Mouse (Mus musculus): ENCODE results near the gene Plagl2. TPM values are rescaled to one million over a fixed set of nuclear protein-coding genes. Genes with fewer than 3 reads are reported as not detected.
A peak's percentile ranks its signal among the peaks of the same experiment; 100 is the strongest.

The Plagl2 gene
- total RNA-seq, 2 experiments from 2014 or later, result 9.5 to 10.4 TPM

- no peak for DNase-seq
Measured at GRCm38 (mm10) chr2:153239021-153239859, 2.0 kb downstream of the Plagl2 start.

DNA sequence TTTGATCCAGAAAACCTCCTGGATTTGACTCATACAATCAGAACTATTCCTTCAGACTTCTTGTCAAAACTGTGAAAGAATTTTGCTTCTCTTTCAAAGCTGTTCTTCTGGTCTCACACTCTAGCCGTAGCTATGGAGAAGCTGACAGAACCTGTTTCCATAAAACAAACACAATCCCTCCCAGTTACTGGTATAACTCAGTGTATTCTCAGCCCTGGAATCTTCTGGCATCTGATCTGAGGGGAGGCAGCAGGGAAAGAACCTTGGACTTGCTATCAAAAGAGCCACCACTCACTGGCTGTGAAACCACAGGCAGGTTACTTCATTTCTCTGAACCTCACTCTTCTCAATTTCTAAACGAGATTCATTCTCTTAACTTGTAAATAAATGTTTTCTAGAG lies 2.8 kb downstream of the Plagl2 start:
- peak; percentile 40 to 44 for DNase-seq

- DNase-seq, result no peak
Measured at GRCm38 (mm10) chr2:153237891-153238290, 3.3 kb downstream of the Plagl2 start.

DNA sequence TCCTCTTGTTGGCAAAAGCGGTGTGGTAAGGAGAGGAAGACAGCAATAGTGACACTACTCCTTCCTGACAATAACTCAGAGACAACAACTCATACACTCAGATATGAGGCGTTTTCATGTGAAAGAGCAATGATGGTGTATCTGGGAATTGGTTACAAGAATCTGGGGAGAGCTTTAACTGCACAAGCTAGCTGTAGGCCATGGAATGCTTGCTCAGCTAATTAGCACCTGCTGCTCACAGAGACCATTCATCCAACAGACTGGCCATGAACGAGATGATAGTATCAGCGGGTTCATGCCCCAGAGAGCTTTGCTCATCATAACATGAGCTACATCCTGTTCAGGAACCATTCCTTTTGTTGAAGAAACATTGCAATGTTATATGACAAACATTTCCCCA lies 4.0 kb downstream of the Plagl2 start:
- no peak for DNase-seq

DNA sequence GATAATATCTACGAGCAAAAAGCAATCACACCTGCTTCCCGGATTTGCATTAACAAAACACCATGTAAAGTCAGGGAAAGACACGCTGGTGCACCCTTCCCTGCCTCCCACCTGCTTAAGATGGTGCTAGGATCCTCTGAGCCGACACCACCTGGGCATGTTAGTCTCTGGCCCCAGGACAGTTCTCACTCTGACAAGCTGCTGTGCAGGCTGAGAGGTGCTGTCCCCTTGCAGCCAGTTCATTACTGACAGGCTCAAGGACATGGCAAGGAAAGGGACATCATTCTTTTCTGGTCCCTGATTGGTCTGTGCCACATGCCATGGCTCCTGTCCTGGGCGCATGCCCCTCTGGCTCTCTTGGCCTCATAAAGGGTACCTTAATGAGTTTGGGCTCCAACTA lies 12.7 kb downstream of the Plagl2 start:
- DNase-seq, result no peak

DNA sequence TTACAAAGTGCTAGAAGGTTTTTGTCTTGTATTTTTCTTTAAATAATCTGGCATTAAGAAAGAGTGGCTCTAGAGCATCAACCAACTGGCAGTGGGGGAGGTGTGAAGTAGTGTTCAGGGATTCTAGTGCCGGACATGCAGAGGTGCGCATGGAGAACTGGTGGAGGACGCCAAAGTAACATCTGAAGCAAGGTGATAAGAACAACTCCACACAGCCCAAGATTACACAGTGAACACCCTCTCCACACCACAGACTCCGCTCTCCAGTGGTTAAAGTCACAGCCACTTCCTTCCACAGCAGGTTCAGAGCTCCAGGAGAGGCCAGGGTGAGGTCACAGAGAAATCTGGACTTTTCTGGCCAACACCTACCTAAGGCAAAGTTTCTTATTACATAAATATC lies 13.3 kb downstream of the Plagl2 start:
- no peak for DNase-seq

GRCm38 (mm10) chr2:153225595-153225953 lies 15.7 kb downstream of the Plagl2 start:
- DNase-seq, result no peak

- peak; percentile 33 to 60 for DNase-seq
Measured at GRCm38 (mm10) chr2:153224946-153225594, 16.2 kb downstream of the Plagl2 start, which contains the start of gene Tspyl3. Tspyl3 (minus strand) TSS chr2:153225441.

- DNase-seq, result no peak
Measured at GRCm38 (mm10) chr2:153222566-153222965, 18.7 kb downstream of the Plagl2 start.

GRCm38 (mm10) chr2:153222130-153222529 lies 19.1 kb downstream of the Plagl2 start:
- no peak for DNase-seq

DNA sequence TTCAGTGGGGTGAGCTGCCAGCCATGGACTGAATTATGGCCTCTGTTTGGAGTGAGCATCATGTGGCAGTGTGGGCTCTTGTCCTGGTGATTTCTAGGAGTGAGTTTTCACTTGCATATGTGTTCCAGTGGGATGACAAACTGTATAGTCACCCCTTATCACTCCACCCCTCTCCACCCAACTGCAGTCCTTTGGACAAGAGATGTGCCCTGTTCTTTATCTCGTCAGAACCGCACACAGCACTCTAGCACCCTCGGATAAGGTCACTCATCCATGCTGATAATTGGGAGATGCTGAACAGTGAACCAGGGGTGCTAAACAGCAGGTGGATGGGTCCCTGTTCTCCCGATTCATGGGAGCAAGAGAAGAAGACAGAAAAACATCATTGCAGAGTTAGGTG lies 19.6 kb downstream of the Plagl2 start:
- no peak for DNase-seq

DNA sequence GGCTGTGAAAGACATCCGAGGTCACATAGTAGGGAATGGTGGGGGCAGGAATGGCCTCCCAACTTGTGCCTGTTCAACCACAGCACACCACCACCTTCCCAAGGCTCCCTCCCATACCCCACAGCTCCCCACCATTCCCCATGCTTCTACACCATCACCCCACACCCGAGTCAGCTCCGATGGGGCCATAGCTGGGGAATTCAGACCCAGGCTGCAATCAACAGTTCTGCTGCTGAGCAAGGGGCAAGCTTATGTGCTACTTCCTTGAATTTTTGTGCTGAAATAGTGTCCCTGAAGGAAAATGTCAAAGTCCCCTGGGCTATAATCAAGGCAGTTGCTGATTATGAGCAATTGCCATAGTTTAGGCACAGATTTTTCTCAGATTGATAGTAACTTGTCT lies 22.7 kb downstream of the Plagl2 start:
- DNase-seq, result no peak

DNA sequence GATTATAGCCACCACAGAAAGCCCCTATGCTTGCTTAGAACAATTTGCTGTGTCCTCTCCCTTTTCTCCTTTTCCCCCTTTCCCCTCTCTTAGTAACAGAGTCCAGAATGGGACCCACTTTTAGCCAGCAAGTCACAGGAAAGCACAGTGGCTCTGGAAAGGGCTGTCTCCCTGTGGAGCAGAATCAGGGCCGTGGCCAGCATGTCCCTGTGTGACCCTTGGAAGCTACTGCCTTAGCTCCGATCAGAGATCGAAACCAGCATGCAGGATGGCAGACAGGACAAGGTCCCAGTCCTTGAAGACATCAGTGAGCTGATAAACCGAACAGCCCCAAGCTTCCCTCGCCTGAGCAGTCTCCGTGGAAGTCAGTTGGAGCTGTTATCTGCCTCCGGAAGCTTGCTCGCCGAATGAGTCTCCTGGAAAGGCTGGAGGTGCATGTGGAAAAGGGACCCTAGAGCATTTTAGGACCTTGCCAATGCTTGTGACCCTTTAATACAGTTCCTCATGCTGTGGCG lies 23.3 kb downstream of the Plagl2 start:
- no peak for DNase-seq

DNA sequence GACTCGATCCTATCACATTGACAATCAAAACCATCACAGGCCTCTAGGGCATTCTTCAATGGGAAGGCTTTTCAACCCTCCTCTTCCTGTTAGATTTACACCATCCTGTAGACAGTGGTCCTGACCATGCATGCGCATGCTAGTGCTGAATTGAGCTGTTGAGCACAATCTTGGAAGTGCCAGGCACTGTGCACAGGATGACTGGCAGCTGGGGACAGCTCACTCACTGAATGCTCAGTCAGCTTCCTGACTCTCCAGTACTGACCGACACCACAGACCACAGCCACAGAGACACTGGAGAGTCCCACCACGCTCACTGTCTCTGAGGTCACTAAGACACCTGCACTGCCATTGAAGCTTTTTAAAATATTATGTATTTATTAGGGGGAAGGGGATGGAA lies 25.8 kb downstream of the Plagl2 start:
- DNase-seq, result no peak

DNA sequence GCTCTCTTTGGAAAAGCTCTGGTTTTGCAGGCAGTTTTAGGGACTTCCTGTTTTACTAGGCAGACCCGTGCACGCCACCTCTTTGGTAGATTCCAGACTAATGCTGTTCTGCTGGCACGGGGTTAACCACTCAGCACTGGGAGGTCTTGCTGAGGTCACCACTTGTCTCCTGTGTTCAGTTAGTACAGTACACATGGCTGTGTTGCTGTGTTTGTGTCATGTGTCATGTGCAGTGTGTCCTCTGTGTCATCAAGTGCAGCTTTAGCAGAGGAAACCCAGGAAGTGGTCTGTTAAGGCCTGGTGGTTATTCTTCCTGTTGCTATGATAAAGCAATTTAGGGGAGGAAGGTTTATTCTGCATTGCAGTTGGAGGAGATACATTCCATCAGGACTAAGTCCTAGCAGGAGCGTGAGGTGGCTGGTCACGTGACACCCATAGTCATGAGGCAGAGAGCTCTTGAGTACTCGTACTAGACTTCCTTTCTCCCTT lies 26.4 kb downstream of the Plagl2 start:
- no peak for DNase-seq

- no peak for DNase-seq
Measured at GRCm38 (mm10) chr2:153213351-153213750, 27.9 kb downstream of the Plagl2 start.

GRCm38 (mm10) chr2:153211451-153211850 lies 29.8 kb downstream of the Plagl2 start:
- no peak for DNase-seq

- peak; percentile 63 to 74 for DNase-seq
Measured at GRCm38 (mm10) chr2:153209286-153209685, 31.9 kb downstream of the Plagl2 start.

GRCm38 (mm10) chr2:153208149-153208548 lies 33.1 kb downstream of the Plagl2 start:
- DNase-seq, result no peak

DNA sequence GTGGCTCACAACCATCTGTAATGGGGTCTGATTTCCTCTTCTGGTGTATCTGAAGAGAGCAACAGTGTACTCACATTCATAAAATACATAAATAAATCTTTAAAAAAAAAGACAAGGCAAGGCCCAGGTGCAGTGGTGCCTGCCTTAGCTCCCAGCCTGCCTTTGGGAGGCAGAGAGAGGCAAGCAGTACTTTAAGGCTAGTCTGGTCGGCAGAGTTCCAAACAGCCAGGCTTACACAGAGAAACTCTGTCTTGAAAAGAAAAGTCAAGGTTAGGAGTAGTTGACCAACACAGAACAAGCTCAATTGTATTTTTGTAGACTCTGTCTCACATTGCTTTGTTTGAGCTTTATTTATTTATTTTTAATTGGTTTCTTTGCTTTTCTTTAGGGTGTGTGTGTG lies 38.5 kb downstream of the Plagl2 start:
- DNase-seq, result peak; percentile 82 to 84

- DNase-seq, result no peak
Measured at GRCm38 (mm10) chr2:153199114-153199513, 42.1 kb downstream of the Plagl2 start.

- no peak for DNase-seq
Measured at GRCm38 (mm10) chr2:153198485-153198884, 42.7 kb downstream of the Plagl2 start.

DNA sequence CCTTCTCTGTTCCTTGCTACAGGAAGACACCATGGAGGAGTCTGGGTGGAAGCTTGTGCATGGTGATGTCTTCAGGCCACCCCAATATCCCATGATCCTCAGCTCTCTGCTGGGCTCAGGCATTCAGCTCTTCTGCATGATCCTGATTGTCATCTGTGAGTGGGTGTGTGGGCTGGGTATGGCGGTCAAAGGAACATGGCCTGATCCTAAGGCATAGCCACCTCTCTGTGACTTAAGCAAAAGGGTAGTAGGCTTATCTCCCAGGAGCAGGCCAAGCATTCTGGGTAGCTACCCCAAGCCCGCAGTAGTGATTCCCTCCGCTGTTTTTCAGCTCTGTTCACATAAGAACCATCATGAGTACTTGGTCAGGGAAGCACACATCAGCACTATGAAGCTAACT lies 47.0 kb downstream of the Plagl2 start:
- no peak for DNase-seq
